Mouse (Mus musculus): ENCODE measurements around the gene Nob1.

- TF ChIP-seq EP300 (IDR thresholded peaks at IDR 0.05; ENCODE audit: low read depth) (no peak), CTCF (IDR thresholded peaks at IDR 0.05; ENCODE audit: low read depth) (no peak)
Observed at GRCm38 (mm10) chr8:107425230-107425597, 363 bp upstream of the Nob1 start.
